Mouse (Mus musculus): ENCODE measurements around the gene Alk. TPM values are rescaled to one million over a fixed set of nuclear protein-coding genes. Genes with fewer than 3 reads are reported as not detected.
A peak's percentile ranks its signal among the peaks of the same experiment; 100 is the strongest.

The Alk gene
- total RNA-seq (2021) = not detected
- polyA plus RNA-seq (2012; rRNA removed) = 0.02 TPM in 1 of 2 replicates, not detected in the other
- long read RNA-seq = 0 reads

- intact Hi-C loops (cut with DNase I) = loop anchor here (5.0 kb wide), 1 partner anchor 178 kb away; no protein-coding TSS in a partner anchor
- Histone ChIP-seq H3K9ac (ENCODE audit: low read depth, low read length) (no peak within 1 kb of the TSS), H3K36me3 (ENCODE audit: control insufficient read depth, insufficient read depth, low read length) (no peaks in the 10 kb centered on the region), H3K27ac (no peak within 1 kb of the TSS), H3K4me1 (ENCODE audit: control insufficient read depth, insufficient read depth, low read length) (no peaks in the 10 kb centered on the region), H3K79me2 (replicated peaks; ENCODE audit: control insufficient read depth, insufficient read depth, low read length) (no peaks in the 10 kb centered on the region), H3K4me3 (peak within 1 kb of the TSS; percentile 12; the same call in 1 of the 2 replicates), H3K27me3 (ENCODE audit: control insufficient read depth, insufficient read depth, low read length) (peaks cover 3% of the 10 kb centered on the region; the same call in 1 of the 2 replicates)
- TF ChIP-seq EP300 (IDR thresholded peaks at IDR 0.05; ENCODE audit: insufficient read depth, low read depth, low read length) = no peak
- no peak for TF ChIP-seq CTCF (IDR thresholded peaks at IDR 0.05)
- TF ChIP-seq POLR2A (IDR thresholded peaks at IDR 0.05; ENCODE audit: insufficient read depth, low read depth, low read length) = no peak
- peak; percentile 67 to 76 for DNase-seq
- WGBS = 3% methylated on average over 32 of the region's 32 CpGs
These were observed at the start of gene Alk for GRCm38 (mm10) chr17:72604610-72604980. Gene Alk, minus strand, starts transcription at chr17:72604627.

GRCm38 (mm10) chr17:72652801-72653200 is 48.4 kb upstream of the Alk start:
- H3K4me1 ChIP-seq (ENCODE audit: control insufficient read depth, insufficient read depth, low read length) = no peaks in the 10 kb centered on the region
- DNase-seq = no peak
- intact Hi-C loops (cut with DNase I) = no loop called here
- no peak overlapping the region for H3K4me3 ChIP-seq
- H3K27ac ChIP-seq = no peak overlapping the region
- H3K36me3 ChIP-seq (ENCODE audit: control insufficient read depth, insufficient read depth, low read length) = no peaks in the 10 kb centered on the region
- no peaks in the 10 kb centered on the region for H3K27me3 ChIP-seq (ENCODE audit: control insufficient read depth, insufficient read depth, low read length)
- H3K79me2 ChIP-seq (replicated peaks; ENCODE audit: control insufficient read depth, insufficient read depth, low read length) = no peaks in the 10 kb centered on the region
- H3K9ac ChIP-seq (ENCODE audit: low read depth, low read length) = no peak overlapping the region
- 38% methylated on average over 1 of the region's 1 CpGs for WGBS
- no peak for TF ChIP-seq CTCF (IDR thresholded peaks at IDR 0.05)
- TF ChIP-seq EP300 (IDR thresholded peaks at IDR 0.05; ENCODE audit: insufficient read depth, low read depth, low read length) = no peak
- no peak for TF ChIP-seq POLR2A (IDR thresholded peaks at IDR 0.05; ENCODE audit: insufficient read depth, low read depth, low read length)

- intact Hi-C loops (cut with DNase I) = no loop called here
- no peaks in the 10 kb centered on the region for H3K79me2 ChIP-seq (replicated peaks; ENCODE audit: control insufficient read depth, insufficient read depth, low read length)
- H3K36me3 ChIP-seq (ENCODE audit: control insufficient read depth, insufficient read depth, low read length) = no peaks in the 10 kb centered on the region
These were observed 44.3 kb upstream of the Alk start for GRCm38 (mm10) chr17:72648607-72649217.

GRCm38 (mm10) chr17:72646167-72646566 is 41.7 kb upstream of the Alk start:
- Histone ChIP-seq H3K27ac (no peak overlapping the region), H3K4me1 (ENCODE audit: control insufficient read depth, insufficient read depth, low read length) (no peaks in the 10 kb centered on the region), H3K27me3 (ENCODE audit: control insufficient read depth, insufficient read depth, low read length) (no peaks in the 10 kb centered on the region), H3K36me3 (ENCODE audit: control insufficient read depth, insufficient read depth, low read length) (no peaks in the 10 kb centered on the region), H3K9ac (ENCODE audit: low read depth, low read length) (no peak overlapping the region), H3K79me2 (replicated peaks; ENCODE audit: control insufficient read depth, insufficient read depth, low read length) (no peaks in the 10 kb centered on the region), H3K4me3 (no peak overlapping the region)
- no peak for DNase-seq
- 77% methylated on average over 5 of the region's 5 CpGs for WGBS
- intact Hi-C loops (cut with DNase I) = no loop called here
- TF ChIP-seq CTCF (IDR thresholded peaks at IDR 0.05) = no peak
- TF ChIP-seq EP300 (IDR thresholded peaks at IDR 0.05; ENCODE audit: insufficient read depth, low read depth, low read length) = no peak
- no peak for TF ChIP-seq POLR2A (IDR thresholded peaks at IDR 0.05; ENCODE audit: insufficient read depth, low read depth, low read length)

More at GRCm38 (mm10) chr17:72648607-72649217, 44.3 kb upstream of the Alk start:
- no peak for TF ChIP-seq POLR2A (IDR thresholded peaks at IDR 0.05; ENCODE audit: insufficient read depth, low read depth, low read length)
- TF ChIP-seq EP300 (IDR thresholded peaks at IDR 0.05; ENCODE audit: insufficient read depth, low read depth, low read length) = no peak
- TF ChIP-seq CTCF (IDR thresholded peaks at IDR 0.05) = no peak
- no peak overlapping the region for H3K9ac ChIP-seq (ENCODE audit: low read depth, low read length)
- no peak overlapping the region for H3K4me3 ChIP-seq
- no peak overlapping the region for H3K27ac ChIP-seq
- no peak for DNase-seq
- H3K27me3 ChIP-seq (ENCODE audit: control insufficient read depth, insufficient read depth, low read length) = no peaks in the 10 kb centered on the region
- 44% methylated on average over 6 of the region's 6 CpGs for WGBS
- no peaks in the 10 kb centered on the region for H3K4me1 ChIP-seq (ENCODE audit: control insufficient read depth, insufficient read depth, low read length)

- H3K9ac ChIP-seq (ENCODE audit: low read depth, low read length) = no peak overlapping the region
- no peak for DNase-seq
- H3K79me2 ChIP-seq (replicated peaks; ENCODE audit: control insufficient read depth, insufficient read depth, low read length) = no peaks in the 10 kb centered on the region
- TF ChIP-seq EP300 (IDR thresholded peaks at IDR 0.05; ENCODE audit: insufficient read depth, low read depth, low read length) (no peak), CTCF (IDR thresholded peaks at IDR 0.05) (no peak), POLR2A (IDR thresholded peaks at IDR 0.05; ENCODE audit: insufficient read depth, low read depth, low read length) (no peak)
- 44% methylated on average over 4 of the region's 4 CpGs for WGBS
- no peak overlapping the region for H3K4me3 ChIP-seq
- H3K36me3 ChIP-seq (ENCODE audit: control insufficient read depth, insufficient read depth, low read length) = no peaks in the 10 kb centered on the region
- H3K27ac ChIP-seq = no peak overlapping the region
- intact Hi-C loops (cut with DNase I) = no loop called here
- H3K27me3 ChIP-seq (ENCODE audit: control insufficient read depth, insufficient read depth, low read length) = no peaks in the 10 kb centered on the region
- no peaks in the 10 kb centered on the region for H3K4me1 ChIP-seq (ENCODE audit: control insufficient read depth, insufficient read depth, low read length)
These were observed 35.7 kb upstream of the Alk start for GRCm38 (mm10) chr17:72640095-72640494.

- no peak overlapping the region for H3K27ac ChIP-seq
- no peaks in the 10 kb centered on the region for H3K27me3 ChIP-seq (ENCODE audit: control insufficient read depth, insufficient read depth, low read length)
- no peaks in the 10 kb centered on the region for H3K4me1 ChIP-seq (ENCODE audit: control insufficient read depth, insufficient read depth, low read length)
- no peaks in the 10 kb centered on the region for H3K36me3 ChIP-seq (ENCODE audit: control insufficient read depth, insufficient read depth, low read length)
- TF ChIP-seq POLR2A (IDR thresholded peaks at IDR 0.05; ENCODE audit: insufficient read depth, low read depth, low read length) (no peak), EP300 (IDR thresholded peaks at IDR 0.05; ENCODE audit: insufficient read depth, low read depth, low read length) (no peak), CTCF (IDR thresholded peaks at IDR 0.05) (no peak)
- no peaks in the 10 kb centered on the region for H3K79me2 ChIP-seq (replicated peaks; ENCODE audit: control insufficient read depth, insufficient read depth, low read length)
- intact Hi-C loops (cut with DNase I) = no loop called here
- H3K9ac ChIP-seq (ENCODE audit: low read depth, low read length) = no peak overlapping the region
- WGBS = 72% methylated on average over 7 of the region's 7 CpGs
- H3K4me3 ChIP-seq = no peak overlapping the region
- no peak for DNase-seq
These were observed 35.0 kb upstream of the Alk start for GRCm38 (mm10) chr17:72639400-72639799.
